ENCODE assay signal across 15 mouse cellular contexts in genomic region chr6:24397237-24397647, GRCm38 (mm10).
DNase-seq lines count a peak whose midpoint lies in the region; ATAC-seq and TF ChIP-seq lines count a peak whose summit lies in the region.
"Had no signal": no experiment of that assay in that cellular context is flagged by ENCODE, and none has a peak within 500 bp of the region (broad histone marks: within the 10 kb centered on the region; RNA-seq: fewer than 3 reads in every experiment).

No protein-coding gene starts in this region.

- no peak for TF ChIP-seq POLR2A in brain, embryonic 14.5 days (IDR thresholded peaks at IDR 0.05; ENCODE audit: borderline replicate concordance, extremely low read depth, insufficient read depth, insufficient read length, poor library complexity, severe bottlenecking)

- no peak for TF ChIP-seq CTCF in brain, embryonic 14.5 days (IDR thresholded peaks at IDR 0.05; ENCODE audit: borderline replicate concordance, extremely low read depth, insufficient read depth, insufficient read length)

- no peak for ATAC-seq in megakaryocyte-erythroid progenitor cell, adult 5-6 weeks (replicated peaks; ENCODE audit: low FRiP score, low TSS enrichment, poor library complexity, severe bottlenecking)
- ATAC-seq: activated CD4-positive, CD25-positive, alpha-beta regulatory T cell, adult 4 months; hindbrain, embryonic 16.5 days had no signal

- peak; percentile 89 for DNase-seq in brain, adult 2 months (ENCODE audit: low read depth, low spot score)
- peak; percentile 68 for DNase-seq in brain, embryonic 14.5 days (ENCODE audit: low read depth)
- DNase-seq in cerebellum, postnatal 14 days: peak; percentile 37 to 56
- DNase-seq in layer of hippocampus, adult 9-10 months (ENCODE audit: low spot score): peak; percentile 65
- no peak for DNase-seq in urinary bladder, postnatal 4 days (ENCODE audit: low spot score in 2 of 2)
- DNase-seq in adrenal gland, postnatal 14 days: no peak
- DNase-seq: gastrocnemius, adult 2 months; heart, adult 2 months; heart, postnatal 10 days; lung, postnatal 14 days; spleen, adult 18-20 months; thymus, adult 18-20 months had no signal

Comparison
In these comparisons a context has a peak if more than half of its experiments do, and no peak if none do; other contexts are left out.
1. DNase-seq: peak in brain, adult 2 months (single experiment), brain, embryonic 14.5 days (single experiment), cerebellum, postnatal 14 days (2 of 2) and layer of hippocampus, adult 9-10 months (single experiment); none in urinary bladder, postnatal 4 days (0 of 2) and adrenal gland, postnatal 14 days (single experiment).